Mouse (Mus musculus) midbrain, embryonic 10.5 days (tissue): ENCODE measurements at regions not wholly inside any gene's neighbourhood (a gene's known extent, or its start where the extent isn't known, plus 50 kb on each side); places are given as distances from the start of the nearest gene placed in this dataset.

Experiments
- DNase-seq: peaks from one replicate; pipeline ENCODE4 v3.0.0-alpha.2; 2017; ENCODE audit warnings: low spot score
- H3K27ac ChIP-seq: fragments of 300-500 bp; sonication (generic); replicated peaks from 2 replicates; pipeline ENCODE4 v1.5.1; 2016; ENCODE audit warnings: mild to moderate bottlenecking
- H3K27me3 ChIP-seq: fragments of 300-500 bp; sonication (generic); 2 replicates; pipeline ENCODE4 v1.6.1; 2016; ENCODE audit warnings: low read depth, mild to moderate bottlenecking; ENCODE audit not compliant: poor library complexity, severe bottlenecking
- H3K36me3 ChIP-seq: fragments of 300-500 bp; sonication (generic); 2 replicates; pipeline ENCODE4 v1.6.1; 2016; ENCODE audit warnings: mild to moderate bottlenecking, moderate library complexity
- H3K4me1 ChIP-seq: fragments of 300-500 bp; sonication (generic); 2 replicates; pipeline ENCODE4 v1.6.1; 2016
- H3K4me3 ChIP-seq: fragments of 300-500 bp; sonication (generic); 2 replicates; pipeline ENCODE4 v1.5.1; 2016; ENCODE audit warnings: mild to moderate bottlenecking, moderate library complexity
- H3K9me3 ChIP-seq: fragments of 300-500 bp; sonication (generic); replicated peaks from 2 replicates; pipeline ENCODE4 v1.6.1; 2016; ENCODE audit warnings: mild to moderate bottlenecking
- WGBS: fragments of 180-500 bp; shearing (Covaris S2); methylation state at CpG from one replicate; pipeline ENCODE4 v1.1.7; 2016; 5-methylcytosine and 5-hydroxymethylcytosine counted together

GRCm38 (mm10) chr10:43729184-43729583, 151.1 kb downstream of the Cd24a start:
- no peak for DNase-seq
- Histone ChIP-seq H3K4me3 (no peak overlapping the region), H3K4me1 (peaks cover 7% of the 10 kb centered on the region), H3K36me3 (no peaks in the 10 kb centered on the region), H3K27me3 (peaks cover 12% of the 10 kb centered on the region), H3K9me3 (no peaks in the 10 kb centered on the region), H3K27ac (no peak overlapping the region)
- WGBS: 61% methylated on average over 3 of the region's 3 CpGs

GRCm38 (mm10) chr10:43733618-43734415, 155.7 kb downstream of the Cd24a start:
- 91% methylated on average over 13 of the region's 13 CpGs for WGBS
- H3K9me3 ChIP-seq: no peaks in the 10 kb centered on the region
- no peaks in the 10 kb centered on the region for H3K27me3 ChIP-seq
- no peaks in the 10 kb centered on the region for H3K36me3 ChIP-seq
- DNase-seq: no peak
- no peak overlapping the region for H3K27ac ChIP-seq
- peaks cover 6% of the 10 kb centered on the region for H3K4me1 ChIP-seq
- H3K4me3 ChIP-seq: no peak overlapping the region

GRCm38 (mm10) chr10:43739181-43739580, 161.1 kb downstream of the Cd24a start:
- Histone ChIP-seq H3K27ac (peak overlapping the region; percentile 70; the same call in 1 of the 2 replicates), H3K27me3 (no peaks in the 10 kb centered on the region), H3K4me1 (peaks cover 42% of the 10 kb centered on the region), H3K36me3 (no peaks in the 10 kb centered on the region), H3K4me3 (no peak overlapping the region), H3K9me3 (no peaks in the 10 kb centered on the region)
- WGBS: 86% methylated on average over 2 of the region's 2 CpGs
- no peak for DNase-seq

GRCm38 (mm10) chr10:43739718-43740117, 161.6 kb downstream of the Cd24a start:
- Histone ChIP-seq H3K9me3 (no peaks in the 10 kb centered on the region), H3K4me1 (peaks cover 42% of the 10 kb centered on the region), H3K36me3 (no peaks in the 10 kb centered on the region), H3K4me3 (no peak overlapping the region), H3K27ac (peak overlapping the region; percentile 70), H3K27me3 (no peaks in the 10 kb centered on the region)
- 54% methylated on average over 8 of the region's 8 CpGs for WGBS
- peak; percentile 27 for DNase-seq

- Histone ChIP-seq H3K27ac (peak overlapping the region; percentile 78), H3K36me3 (no peaks in the 10 kb centered on the region)
- 47% methylated on average over 13 of the region's 13 CpGs for WGBS
These were observed 161.2 kb downstream of the Qrsl1 start for GRCm38 (mm10) chr10:43740204-43740865.

GRCm38 (mm10) chr10:43741361-43742084, 160.0 kb downstream of the Qrsl1 start:
- no peaks in the 10 kb centered on the region for H3K36me3 ChIP-seq
- H3K9me3 ChIP-seq: no peaks in the 10 kb centered on the region
- peak overlapping the region; percentile 78 for H3K27ac ChIP-seq
- 53% methylated on average over 18 of the region's 18 CpGs for WGBS
- peaks cover 42% of the 10 kb centered on the region for H3K4me1 ChIP-seq
- DNase-seq: peak; percentile 33
- H3K4me3 ChIP-seq: no peak overlapping the region
- no peaks in the 10 kb centered on the region for H3K27me3 ChIP-seq

More at GRCm38 (mm10) chr10:43740204-43740865, 161.2 kb downstream of the Qrsl1 start:
- Histone ChIP-seq H3K9me3 (no peaks in the 10 kb centered on the region), H3K4me1 (peaks cover 42% of the 10 kb centered on the region), H3K27me3 (no peaks in the 10 kb centered on the region), H3K4me3 (no peak overlapping the region)
- peak; percentile 48 for DNase-seq

DNA sequence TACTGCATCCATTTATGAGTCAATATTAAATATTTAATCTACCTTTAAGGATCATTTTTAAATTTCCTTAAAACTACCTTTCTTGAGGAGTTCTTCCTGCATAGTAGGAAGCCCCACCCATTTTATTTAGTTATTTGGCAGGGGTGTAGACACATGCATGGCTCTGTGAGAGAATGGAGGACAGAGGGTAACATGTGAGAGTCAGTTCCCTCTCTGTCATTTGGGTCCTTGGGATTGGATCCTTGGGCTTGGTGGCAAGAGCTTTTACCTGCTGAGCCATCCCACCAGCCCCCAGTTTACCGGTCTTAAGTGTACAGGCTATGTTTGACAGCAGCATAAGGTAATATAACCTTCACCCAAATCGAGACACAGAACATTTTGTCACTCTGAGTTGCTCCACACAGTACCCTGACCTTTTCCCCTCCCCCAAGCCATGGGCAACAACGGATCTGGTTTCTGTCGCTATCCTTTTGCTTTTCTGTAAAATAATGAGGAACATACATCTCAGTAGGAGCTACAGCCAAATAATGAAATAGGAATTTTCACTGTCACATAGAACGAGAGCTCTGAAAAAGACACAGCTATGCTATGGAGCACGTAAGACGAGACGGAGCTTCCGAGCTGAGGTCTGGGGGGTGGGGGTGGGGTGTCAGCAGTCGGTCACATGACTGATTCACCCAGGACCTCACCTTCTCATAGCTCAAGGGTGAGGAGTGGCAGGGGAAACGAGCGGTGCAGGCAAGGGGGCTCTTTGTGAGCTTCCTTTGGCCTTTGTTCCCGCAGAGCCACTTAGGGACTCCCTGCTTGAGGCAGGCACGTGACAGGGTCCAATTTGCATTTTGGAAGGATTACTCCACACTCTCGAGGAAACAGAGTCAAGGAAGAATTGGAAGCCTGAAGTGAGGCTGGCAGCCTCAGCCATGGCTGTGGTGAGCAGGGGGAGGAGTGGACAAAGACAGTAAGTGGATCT, 159.2 kb downstream of the Qrsl1 start:
- Histone ChIP-seq H3K27ac (peak overlapping the region; percentile 84), H3K27me3 (no peaks in the 10 kb centered on the region), H3K4me3 (peak overlapping the region; percentile 46), H3K36me3 (no peaks in the 10 kb centered on the region), H3K9me3 (no peaks in the 10 kb centered on the region), H3K4me1 (peaks cover 42% of the 10 kb centered on the region)
- DNase-seq: peak; percentile 70
- WGBS: 5% methylated on average over 15 of the region's 15 CpGs

GRCm38 (mm10) chr10:43743188-43744120, 158.1 kb downstream of the Qrsl1 start:
- H3K27ac ChIP-seq: peak overlapping the region; percentile 84; the same call in 1 of the 2 replicates
- H3K27me3 ChIP-seq: no peaks in the 10 kb centered on the region
- peaks cover 42% of the 10 kb centered on the region for H3K4me1 ChIP-seq
- 96% methylated on average over 7 of the region's 7 CpGs for whole genome bisulfite sequencing
- no peaks in the 10 kb centered on the region for H3K36me3 ChIP-seq
- no peak for DNase-seq
- H3K4me3 ChIP-seq: peak overlapping the region; percentile 46; the same call in 1 of the 2 replicates
- no peaks in the 10 kb centered on the region for H3K9me3 ChIP-seq

DNA sequence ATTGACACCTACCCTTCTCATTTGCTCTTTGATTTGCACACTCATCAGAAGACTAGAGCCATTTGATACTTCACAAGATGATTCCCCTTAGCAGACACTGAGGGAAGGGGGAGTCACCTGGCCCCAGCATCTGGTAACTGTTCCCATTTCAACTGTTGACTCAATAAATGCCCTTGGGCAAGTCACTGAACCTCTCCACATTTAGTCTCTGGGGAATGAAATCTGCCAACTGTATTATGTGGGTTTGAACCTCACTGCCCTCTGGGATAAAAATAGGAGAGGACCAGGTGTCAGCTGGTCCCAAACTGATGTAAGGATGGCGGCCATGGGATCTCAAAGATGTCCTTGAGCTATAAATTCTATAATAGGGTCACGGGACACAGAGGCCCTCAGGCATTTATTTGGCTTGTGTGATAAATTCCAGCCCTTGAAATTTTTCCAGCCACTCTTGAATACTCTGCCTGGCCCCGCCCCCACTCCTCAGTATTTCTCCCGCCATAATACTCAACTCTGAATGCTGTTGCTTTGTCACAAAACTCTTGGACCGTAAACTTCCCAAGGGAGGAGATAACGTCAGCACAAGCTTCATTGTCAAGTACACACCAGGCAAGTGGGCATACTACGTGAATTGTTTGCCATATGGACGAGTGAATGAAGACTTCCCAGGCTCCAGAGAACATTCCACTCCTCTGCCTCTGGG, 155.5 kb downstream of the Qrsl1 start:
- Histone ChIP-seq H3K36me3 (no peaks in the 10 kb centered on the region), H3K27ac (no peak overlapping the region), H3K9me3 (no peaks in the 10 kb centered on the region), H3K4me1 (peaks cover 22% of the 10 kb centered on the region), H3K4me3 (no peak overlapping the region), H3K27me3 (no peaks in the 10 kb centered on the region)
- no peak for DNase-seq
- WGBS: 85% methylated on average over 8 of the region's 8 CpGs

- H3K27me3 ChIP-seq: no peaks in the 10 kb centered on the region
- H3K4me3 ChIP-seq: no peak overlapping the region
- no peaks in the 10 kb centered on the region for H3K36me3 ChIP-seq
- no peaks in the 10 kb centered on the region for H3K9me3 ChIP-seq
- H3K27ac ChIP-seq: no peak overlapping the region
- DNase-seq: no peak
- peaks cover 17% of the 10 kb centered on the region for H3K4me1 ChIP-seq
- 87% methylated on average over 1 of the region's 1 CpGs for WGBS
These were observed 154.9 kb downstream of the Qrsl1 start for GRCm38 (mm10) chr10:43746631-43747001.

- no peaks in the 10 kb centered on the region for H3K9me3 ChIP-seq
- no peaks in the 10 kb centered on the region for H3K36me3 ChIP-seq
- 94% methylated on average over 4 of the region's 4 CpGs for WGBS
- H3K27ac ChIP-seq: no peak overlapping the region
- no peak overlapping the region for H3K4me3 ChIP-seq
- no peak for DNase-seq
- H3K4me1 ChIP-seq: peaks cover 14% of the 10 kb centered on the region
- no peaks in the 10 kb centered on the region for H3K27me3 ChIP-seq
These were observed 154.0 kb downstream of the Qrsl1 start for GRCm38 (mm10) chr10:43747541-43747940.
